Mouse (Mus musculus): Measurements from ENCODE around the gene Fam213a.

DNA sequence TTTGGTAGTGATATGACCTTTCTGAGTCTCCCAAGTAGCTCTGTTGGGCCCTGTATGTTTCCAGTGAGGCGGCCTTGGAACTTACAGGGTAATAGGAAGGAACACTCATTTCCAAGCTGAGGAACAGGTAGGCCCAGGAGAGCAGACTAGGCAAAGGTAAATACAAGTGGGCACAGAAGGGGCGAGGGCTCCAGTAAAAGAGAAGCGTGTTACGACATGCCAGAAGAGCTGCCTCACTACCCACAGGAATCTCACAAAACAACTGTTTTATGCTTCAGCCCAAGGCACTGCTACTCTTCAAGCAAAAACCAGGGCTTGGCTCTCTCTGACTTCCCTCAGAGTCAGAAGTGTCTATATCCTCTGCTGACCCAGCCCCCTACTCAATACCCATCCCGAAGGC, 65.1 kb downstream of the Fam213a start:
- TF ChIP-seq GATA1 (IDR thresholded peaks at IDR 0.05; ENCODE audit: borderline replicate concordance, low read length) (no peak), FLI1 (IDR thresholded peaks at IDR 0.05; ENCODE audit: low read length) (no peak)
